22 mouse cellular contexts compared by ENCODE assay signal in genomic region chr14:105624387-105624786, GRCm38 (mm10).
DNase-seq lines count a peak whose midpoint lies in the region; ATAC-seq and TF ChIP-seq lines count a peak whose summit lies in the region.
"Had no signal": no experiment of that assay in that cellular context is flagged by ENCODE, and none has a peak within 500 bp of the region (broad histone marks: within the 10 kb centered on the region; RNA-seq: fewer than 3 reads in every experiment).

No protein-coding gene starts in this region.

- no peak overlapping the region for H3K4me3 ChIP-seq in left cerebral cortex, adult 2 months
- H3K4me3 ChIP-seq: embryonic facial prominence, embryonic 10.5 days; embryonic facial prominence, embryonic 12.5 days; forebrain, embryonic 10.5 days; forebrain, embryonic 12.5 days had no signal

- DNase-seq in frontal cortex, adult 2 months (ENCODE audit: extremely low spot score in 1 of 2, low spot score in 1 of 2): no peak
- DNase-seq in left cerebral cortex, adult 2 months (ENCODE audit: extremely low spot score in 1 of 2, low spot score in 2 of 2): no peak
- DNase-seq in left cerebral cortex, adult 18-20 months (ENCODE audit: low spot score in 2 of 2): no peak
- peak; percentile 33 for DNase-seq in telencephalon, adult 2 months (ENCODE audit: low read depth, low spot score)
- no peak for DNase-seq in heart, postnatal 4 days
- DNase-seq: adrenal gland, adult 2 months; adrenal gland, postnatal 10 days; adrenal gland, postnatal 25 days; B cell, adult 2 months; cerebellum, adult 11-12 months; cerebellum, adult 2 months; cerebellum, adult 9-10 months; cerebellum, postnatal 10 days; cerebellum, postnatal 25 days had no signal

- TF ChIP-seq CTCF in left cerebral cortex, adult 2 months (IDR thresholded peaks at IDR 0.05): no peak

- intact Hi-C loops in left cerebral cortex, adult 2 months (cut with DNase I): loop anchor here (5.0 kb wide), 1 partner anchor 57 kb away; no protein-coding TSS in a partner anchor

- H3K27ac ChIP-seq in left cerebral cortex, adult 2 months: peak overlapping the region; percentile 51; the same call in 1 of the 2 replicates
- H3K27ac ChIP-seq: embryonic facial prominence, embryonic 10.5 days; embryonic facial prominence, embryonic 12.5 days; forebrain, embryonic 10.5 days; forebrain, embryonic 12.5 days had no signal

- peak; percentile 60 for ATAC-seq in frontal cortex, adult (ENCODE audit: low TSS enrichment)
- ATAC-seq: CD4-positive, CD25-positive, alpha-beta regulatory T cell, adult 4 months; forebrain, embryonic 14.5 days; forebrain, embryonic 16.5 days had no signal
